Mouse (Mus musculus): Measurements from ENCODE around the gene Smurf1. TPM values are rescaled to one million over a fixed set of nuclear protein-coding genes. Genes with fewer than 3 reads are reported as not detected.

Gene Smurf1
- polyA plus RNA-seq, 1 experiment from 2014 or later = 25.8 TPM

DNA sequence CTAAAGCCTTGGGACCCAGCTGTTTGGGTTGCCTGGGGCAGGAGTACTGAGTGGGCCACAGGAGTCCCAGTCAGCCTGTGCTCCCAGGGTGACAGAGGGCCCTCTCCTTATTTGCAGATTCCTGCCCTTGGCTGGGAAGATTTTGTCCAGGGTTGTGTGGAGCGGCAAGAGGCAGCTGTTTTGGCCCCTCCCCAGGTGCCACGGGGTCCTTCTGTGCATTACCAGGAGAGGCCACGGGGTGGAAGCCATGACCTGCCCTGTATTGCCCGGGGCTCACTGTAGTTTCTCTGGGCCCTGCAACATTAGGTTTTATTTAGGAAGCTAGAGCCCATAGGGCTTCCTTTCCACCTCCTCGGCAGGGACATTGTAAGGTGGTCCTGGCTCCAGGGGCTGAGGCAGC, 111.7 kb downstream of the Smurf1 start:
- H3K4me3 ChIP-seq = no peak overlapping the region
- WGBS = 88% methylated on average over 5 of the region's 5 CpGs
- no peak overlapping the region for H3K27ac ChIP-seq (replicated peaks)
- H3K9me3 ChIP-seq = no peaks in the 10 kb centered on the region
- H3K4me2 ChIP-seq = no peak overlapping the region
- no peak for ATAC-seq (ENCODE audit: low read depth)
- no peaks in the 10 kb centered on the region for H3K4me1 ChIP-seq (replicated peaks)
- no peaks in the 10 kb centered on the region for H3K27me3 ChIP-seq
- no peak overlapping the region for H3K9ac ChIP-seq
- H3K36me3 ChIP-seq = peaks cover 97% of the 10 kb centered on the region

GRCm38 (mm10) chr5:144851820-144852219, 113.8 kb downstream of the Smurf1 start:
- ATAC-seq (ENCODE audit: low read depth) = no peak
- Histone ChIP-seq H3K4me2 (no peak overlapping the region), H3K4me1 (replicated peaks) (no peaks in the 10 kb centered on the region), H3K4me3 (no peak overlapping the region), H3K9me3 (no peaks in the 10 kb centered on the region), H3K36me3 (peaks cover 99% of the 10 kb centered on the region), H3K27ac (replicated peaks) (no peak overlapping the region), H3K9ac (no peak overlapping the region), H3K27me3 (no peaks in the 10 kb centered on the region)
- WGBS = 92% methylated on average over 3 of the region's 3 CpGs

DNA sequence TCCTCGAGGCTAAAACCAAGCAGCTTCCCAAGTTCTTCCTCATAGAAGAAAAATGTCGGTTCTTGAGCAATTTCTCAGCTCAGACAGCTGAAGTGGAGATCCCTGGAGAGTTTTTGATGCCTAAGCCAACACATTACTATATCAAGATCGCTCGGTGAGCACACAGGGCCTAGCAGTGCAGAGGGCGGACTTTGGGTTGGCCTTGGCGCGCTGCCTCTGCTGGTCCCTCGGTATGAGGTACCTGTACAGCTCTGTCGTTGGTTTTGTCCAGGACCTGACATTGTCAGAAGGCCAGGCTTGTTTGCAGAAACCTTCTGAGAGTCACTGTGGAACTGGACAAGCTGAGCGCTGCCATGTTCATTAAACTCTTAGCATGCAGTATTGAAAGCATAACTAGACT, 115.7 kb downstream of the Smurf1 start:
- H3K4me3 ChIP-seq = no peak overlapping the region
- no peaks in the 10 kb centered on the region for H3K4me1 ChIP-seq (replicated peaks)
- 92% methylated on average over 10 of the region's 10 CpGs for WGBS
- peaks cover 100% of the 10 kb centered on the region for H3K36me3 ChIP-seq
- H3K9me3 ChIP-seq = no peaks in the 10 kb centered on the region
- H3K9ac ChIP-seq = no peak overlapping the region
- no peak overlapping the region for H3K27ac ChIP-seq (replicated peaks)
- no peaks in the 10 kb centered on the region for H3K27me3 ChIP-seq
- H3K4me2 ChIP-seq = no peak overlapping the region
- ATAC-seq (ENCODE audit: low read depth) = no peak

GRCm38 (mm10) chr5:144848735-144849134, 116.9 kb downstream of the Smurf1 start:
- Histone ChIP-seq H3K9ac (no peak overlapping the region), H3K27me3 (no peaks in the 10 kb centered on the region), H3K27ac (replicated peaks) (no peak overlapping the region), H3K4me1 (replicated peaks) (no peaks in the 10 kb centered on the region), H3K36me3 (peaks cover 100% of the 10 kb centered on the region), H3K4me3 (no peak overlapping the region), H3K4me2 (no peak overlapping the region), H3K9me3 (no peaks in the 10 kb centered on the region)
- WGBS = 87% methylated on average over 5 of the region's 5 CpGs
- ATAC-seq (ENCODE audit: low read depth) = no peak

DNA sequence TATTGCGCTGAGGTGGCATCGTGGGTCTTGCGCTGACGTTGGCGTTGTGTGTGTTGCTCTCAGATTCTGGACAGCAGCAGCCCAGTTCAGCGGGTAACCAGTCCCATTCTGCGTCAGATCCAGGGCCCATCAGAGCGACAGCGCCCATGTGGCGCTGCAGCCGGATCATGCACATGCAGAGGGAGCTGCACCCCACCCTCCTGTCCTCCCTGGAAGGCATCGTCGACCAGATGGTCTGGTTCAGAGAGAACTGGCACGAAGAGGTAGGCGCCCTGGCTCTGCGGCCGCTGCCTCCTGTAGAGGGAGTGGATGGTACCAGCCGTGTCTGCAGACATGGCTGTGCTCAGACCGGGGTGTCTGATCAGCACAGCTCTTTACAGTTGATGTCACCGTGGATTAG, 120.3 kb downstream of the Smurf1 start:
- H3K9ac ChIP-seq = no peak overlapping the region

GRCm38 (mm10) chr5:144836100-144836499, 129.5 kb downstream of the Smurf1 start:
- WGBS = 93% methylated on average over 3 of the region's 3 CpGs
- ATAC-seq (ENCODE audit: low read depth) = no peak

More for the DNA sequence above, 120.3 kb downstream of the Smurf1 start:
- 95% methylated on average over 20 of the region's 20 CpGs for WGBS
- no peak overlapping the region for H3K4me2 ChIP-seq
- no peak for ATAC-seq (ENCODE audit: low read depth)
- peaks cover 100% of the 10 kb centered on the region for H3K36me3 ChIP-seq
- no peak overlapping the region for H3K27ac ChIP-seq (replicated peaks)
- H3K9me3 ChIP-seq = no peaks in the 10 kb centered on the region
- H3K27me3 ChIP-seq = no peaks in the 10 kb centered on the region
- no peaks in the 10 kb centered on the region for H3K4me1 ChIP-seq (replicated peaks)
- H3K4me3 ChIP-seq = no peak overlapping the region

DNA sequence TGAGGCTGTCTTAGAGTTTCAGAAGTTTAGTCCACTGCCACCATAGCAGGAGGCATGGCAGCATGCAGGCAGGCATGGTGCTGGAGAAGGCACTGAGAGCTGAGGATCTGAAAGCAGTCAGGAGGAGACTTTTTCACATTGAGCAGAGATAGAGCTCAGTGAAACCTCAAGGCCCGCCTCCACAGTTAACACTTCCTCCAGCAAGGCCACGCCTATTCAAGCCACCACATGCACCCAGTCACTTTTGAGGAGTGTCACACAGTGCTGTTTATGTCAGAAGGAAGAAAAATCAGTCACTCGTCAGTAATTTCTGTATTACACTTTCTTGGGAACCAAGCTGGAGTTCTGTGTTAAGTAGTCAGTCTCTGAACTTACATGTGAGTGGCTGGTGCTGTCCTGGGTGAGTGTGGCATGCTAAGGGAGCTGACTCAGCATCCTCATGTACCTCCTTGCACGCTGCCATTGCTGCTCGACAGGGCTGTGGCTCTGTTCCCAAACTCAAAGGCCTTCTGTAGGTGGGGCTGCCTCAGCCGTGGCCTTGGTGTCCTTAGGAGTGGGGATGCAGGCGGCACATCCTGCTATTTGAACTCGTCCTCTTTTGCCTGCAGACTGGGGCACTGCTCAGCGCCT, 133.7 kb downstream of the Smurf1 start:
- 89% methylated on average over 9 of the region's 9 CpGs for WGBS
- Histone ChIP-seq H3K27ac (replicated peaks) (no peak overlapping the region), H3K4me2 (no peak overlapping the region), H3K4me3 (no peak overlapping the region), H3K27me3 (no peaks in the 10 kb centered on the region), H3K4me1 (replicated peaks) (no peaks in the 10 kb centered on the region), H3K36me3 (peaks cover 100% of the 10 kb centered on the region), H3K9me3 (no peaks in the 10 kb centered on the region), H3K9ac (no peak overlapping the region)
- no peak for ATAC-seq (ENCODE audit: low read depth)

More at GRCm38 (mm10) chr5:144836100-144836499, 129.5 kb downstream of the Smurf1 start:
- Histone ChIP-seq H3K9ac (no peak overlapping the region), H3K4me2 (no peak overlapping the region), H3K27me3 (no peaks in the 10 kb centered on the region), H3K4me1 (replicated peaks) (no peaks in the 10 kb centered on the region), H3K36me3 (peaks cover 100% of the 10 kb centered on the region), H3K27ac (replicated peaks) (no peak overlapping the region), H3K4me3 (no peak overlapping the region), H3K9me3 (no peaks in the 10 kb centered on the region)

- no peak overlapping the region for H3K27ac ChIP-seq (replicated peaks)
- H3K9me3 ChIP-seq = no peaks in the 10 kb centered on the region
- no peaks in the 10 kb centered on the region for H3K27me3 ChIP-seq
- H3K4me3 ChIP-seq = no peak overlapping the region
- no peaks in the 10 kb centered on the region for H3K4me1 ChIP-seq (replicated peaks)
- WGBS = 97% methylated on average over 4 of the region's 4 CpGs
- H3K9ac ChIP-seq = no peak overlapping the region
- ATAC-seq (ENCODE audit: low read depth) = no peak
- peaks cover 100% of the 10 kb centered on the region for H3K36me3 ChIP-seq
- no peak overlapping the region for H3K4me2 ChIP-seq
Measured at GRCm38 (mm10) chr5:144829631-144830030, 136.0 kb downstream of the Smurf1 start.

GRCm38 (mm10) chr5:144828365-144829102, 137.1 kb downstream of the Smurf1 start:
- no peak overlapping the region for H3K27ac ChIP-seq (replicated peaks)
- H3K4me1 ChIP-seq (replicated peaks) = no peaks in the 10 kb centered on the region
- H3K4me3 ChIP-seq = no peak overlapping the region
- ATAC-seq (ENCODE audit: low read depth) = no peak
- H3K9me3 ChIP-seq = no peaks in the 10 kb centered on the region
- WGBS = 94% methylated on average over 20 of the region's 20 CpGs
- H3K27me3 ChIP-seq = no peaks in the 10 kb centered on the region
- H3K4me2 ChIP-seq = no peak overlapping the region
- H3K36me3 ChIP-seq = peaks cover 100% of the 10 kb centered on the region
- no peak overlapping the region for H3K9ac ChIP-seq

Small RNA genes within 50 kb of the gene (microRNA-seq; reads per million reads assigned to microRNA genes)
- not detected for gene Mir7039

Other genes with a start within 250 kb of the Smurf1 start
- gene Tmem130, start 204.0 kb downstream of the Smurf1 start, polyA plus RNA-seq (2015; fragmentation: Nextera tagmentation; extraction: Ambion mirVana) = 171 and 179 TPM in 2 replicates
- gene Trrap, start 198.1 kb downstream of the Smurf1 start, polyA plus RNA-seq (2015; fragmentation: Nextera tagmentation; extraction: Ambion mirVana) = 72.1 and 80.6 TPM in 2 replicates
- not detected in 2 replicates for gene Gm4871, start 66.9 kb upstream of the Smurf1 start, polyA plus RNA-seq (2015; fragmentation: Nextera tagmentation; extraction: Ambion mirVana)
- gene 1700018F24Rik, start 77.1 kb upstream of the Smurf1 start, polyA plus RNA-seq (2015; fragmentation: Nextera tagmentation; extraction: Ambion mirVana) = not detected in 2 replicates
- gene Arpc1a, start 118.0 kb upstream of the Smurf1 start, polyA plus RNA-seq (2015; fragmentation: Nextera tagmentation; extraction: Ambion mirVana) = 228 and 239 TPM in 2 replicates
- not detected in 2 replicates for gene Kpna7, start 118.2 kb upstream of the Smurf1 start, polyA plus RNA-seq (2015; fragmentation: Nextera tagmentation; extraction: Ambion mirVana)
- 95.1 and 106 TPM in 2 replicates for gene Arpc1b, start 148.4 kb upstream of the Smurf1 start, polyA plus RNA-seq (2015; fragmentation: Nextera tagmentation; extraction: Ambion mirVana)
- 108 and 123 TPM in 2 replicates for gene Pdap1, start 174.4 kb upstream of the Smurf1 start, polyA plus RNA-seq (2015; fragmentation: Nextera tagmentation; extraction: Ambion mirVana)
- 206 and 223 TPM in 2 replicates for gene Bud31, start 174.5 kb upstream of the Smurf1 start, polyA plus RNA-seq (2015; fragmentation: Nextera tagmentation; extraction: Ambion mirVana)
- 18.8 and 20.9 TPM in 2 replicates for gene Ptcd1, start 201.3 kb upstream of the Smurf1 start, polyA plus RNA-seq (2015; fragmentation: Nextera tagmentation; extraction: Ambion mirVana)
- gene Cpsf4, start 201.4 kb upstream of the Smurf1 start, polyA plus RNA-seq (2015; fragmentation: Nextera tagmentation; extraction: Ambion mirVana) = 47.7 and 48.9 TPM in 2 replicates
- gene Atp5j2, start 226.2 kb upstream of the Smurf1 start, polyA plus RNA-seq (2015; fragmentation: Nextera tagmentation; extraction: Ambion mirVana) = 763 and 785 TPM in 2 replicates
- 13.6 and 14.6 TPM in 2 replicates for gene Zkscan14, start 236.0 kb upstream of the Smurf1 start, polyA plus RNA-seq (2015; fragmentation: Nextera tagmentation; extraction: Ambion mirVana)
- gene Zkscan5, start 238.7 kb upstream of the Smurf1 start, polyA plus RNA-seq (2015; fragmentation: Nextera tagmentation; extraction: Ambion mirVana) = 15.3 and 17.2 TPM in 2 replicates

Measured in neural tube, embryonic 13.5 days (tissue).